Mouse (Mus musculus) urinary bladder, postnatal 25 days (tissue): ENCODE measurements around the gene Phyhd1.

Source experiments
- DNase-seq: peaks from one replicate; pipeline ENCODE4 v3.0.0; 2022; ENCODE audit warnings: low spot score

The Phyhd1 gene

DNA sequence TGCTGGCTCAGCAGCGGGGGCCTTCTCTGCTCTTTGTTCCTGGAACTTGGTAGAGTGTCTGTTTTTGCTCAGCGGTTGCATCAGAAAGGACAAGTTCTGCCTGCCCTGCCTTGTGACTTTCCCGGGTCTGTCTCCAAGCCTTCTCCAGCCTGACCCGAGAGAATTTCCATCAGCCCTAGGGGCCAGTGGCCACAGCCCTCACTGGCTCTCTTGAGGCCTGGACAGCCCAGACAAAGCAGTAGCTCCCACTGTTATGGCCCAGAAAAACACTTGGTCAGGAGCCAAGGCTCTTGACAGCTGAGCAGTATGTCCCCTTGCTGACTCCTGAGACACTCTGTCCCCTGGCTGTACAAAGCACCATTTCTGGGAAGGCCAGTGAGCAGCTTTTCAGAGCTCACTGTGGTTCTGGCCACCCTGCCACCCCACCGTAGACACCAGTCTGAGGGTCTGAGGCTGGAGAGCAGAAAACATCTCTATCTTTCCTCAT lies at the start of gene Phyhd1:
Gene Phyhd1 (plus strand): TSS at position 437 of the 487 bp plus-strand sequence.
- no peak for DNase-seq

DNA sequence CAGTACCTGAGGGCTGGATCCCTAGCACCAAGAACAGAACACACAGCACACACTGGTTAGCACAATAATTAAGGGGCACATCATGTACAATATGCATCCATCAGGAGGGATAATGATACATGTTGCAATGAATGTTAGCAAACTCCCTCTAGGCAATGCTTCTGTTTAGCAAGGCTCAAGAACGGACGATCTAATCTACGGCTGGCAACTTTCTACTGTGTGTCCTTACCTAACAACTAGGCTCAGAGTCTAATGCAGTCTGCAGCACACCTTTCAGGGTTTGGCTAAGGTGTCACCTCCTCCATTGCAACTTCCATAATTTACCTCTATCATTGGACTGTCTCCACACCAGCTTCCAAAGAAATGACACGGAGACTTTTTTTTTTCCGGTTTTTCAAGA lies 49.7 kb upstream of the Phyhd1 start:
- no peak for DNase-seq

- DNase-seq: no peak
These were observed 30.4 kb upstream of the Phyhd1 start for GRCm38 (mm10) chr2:30235593-30235992.

DNA sequence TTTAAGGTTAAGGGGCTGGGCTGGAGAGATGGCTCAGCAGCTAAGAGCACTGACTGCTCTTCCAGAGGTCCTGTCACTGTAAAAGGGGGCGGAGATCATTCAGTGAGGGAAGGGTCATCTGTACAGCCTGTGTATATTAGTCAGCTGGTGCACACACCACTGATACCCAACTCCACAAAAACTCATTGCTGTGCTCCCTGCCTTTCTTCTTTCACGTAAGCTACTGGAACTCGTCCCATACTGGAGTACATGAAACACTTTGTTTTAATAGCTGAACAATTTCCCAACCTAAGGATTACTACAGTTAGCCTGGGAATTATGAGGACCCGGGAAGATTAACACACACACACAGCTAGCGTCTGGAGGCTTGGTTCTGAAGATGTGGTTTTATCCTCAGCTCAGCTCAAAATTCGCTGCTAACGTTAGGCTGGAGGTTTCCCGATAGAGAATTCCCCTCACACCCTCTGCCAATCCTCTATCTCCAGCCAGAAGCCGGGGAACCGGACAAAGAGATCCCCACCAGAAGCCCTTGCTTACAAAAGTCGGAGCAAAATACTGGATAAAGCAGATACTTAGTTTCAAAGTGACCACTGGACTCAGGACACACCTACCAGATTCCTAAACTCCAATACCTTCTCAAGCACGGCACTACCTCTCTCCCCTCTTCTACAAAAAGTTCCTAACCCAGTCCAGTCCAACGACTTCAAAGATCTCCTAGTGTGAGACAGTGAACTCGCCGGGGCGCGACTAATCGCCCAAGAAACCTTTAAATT lies 29.4 kb upstream of the Phyhd1 start:
- DNase-seq: no peak

- peak; percentile 100 for DNase-seq
These were observed 28.7 kb upstream of the Phyhd1 start, which contains the start of gene Lrrc8a for GRCm38 (mm10) chr2:30237199-30237880. Gene Lrrc8a, plus strand, starts transcription at chr2:30237715.

DNA sequence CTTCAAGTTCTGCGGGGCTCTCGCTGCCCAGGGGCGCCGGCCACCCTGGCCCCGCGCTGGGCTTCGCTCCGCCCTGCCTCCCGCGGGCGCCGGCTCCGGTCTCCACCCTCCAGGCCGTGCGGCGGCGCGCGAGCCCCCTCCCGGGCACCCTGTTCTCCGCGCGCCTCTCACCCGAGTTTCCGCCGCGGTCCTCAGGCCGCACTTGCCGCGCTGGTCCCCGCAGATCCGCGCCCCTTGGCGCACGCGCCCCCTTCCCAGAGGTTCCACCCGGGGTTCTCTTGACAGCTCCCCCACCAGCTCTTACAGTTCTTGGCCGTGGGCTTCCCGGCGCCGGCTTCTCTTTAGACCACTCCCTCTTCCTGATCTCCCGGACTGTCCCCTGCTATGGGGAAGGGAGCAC lies 28.1 kb upstream of the Phyhd1 start:
- DNase-seq: peak; percentile 64

- no peak for DNase-seq
These were observed 27.0 kb upstream of the Phyhd1 start for GRCm38 (mm10) chr2:30238906-30239465.

DNA sequence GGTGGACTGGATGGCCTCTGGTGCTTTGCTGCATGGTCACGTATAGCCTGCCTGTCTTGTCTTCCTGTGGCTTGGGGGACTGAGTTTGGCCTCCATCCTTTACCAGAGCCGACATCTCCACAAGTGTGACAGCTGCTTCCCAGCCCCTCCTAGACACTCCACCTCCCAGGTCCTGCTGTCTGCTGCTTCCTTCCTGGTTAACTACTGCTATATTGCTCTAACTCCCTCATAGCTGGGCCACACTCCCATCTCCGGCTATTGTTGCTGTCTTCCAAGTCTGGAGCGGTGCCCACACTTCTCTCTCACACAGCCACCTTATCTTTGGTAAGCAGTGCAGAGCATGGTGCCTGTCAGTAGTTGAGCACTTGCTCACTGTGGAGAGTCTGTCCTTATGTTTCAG lies 26.2 kb upstream of the Phyhd1 start:
- DNase-seq: no peak

GRCm38 (mm10) chr2:30240267-30240666 lies 25.7 kb upstream of the Phyhd1 start, which contains the start of gene Gm28035:
Gene Gm28035, plus strand, starts transcription at chr2:30240567.
- no peak for DNase-seq

GRCm38 (mm10) chr2:30242509-30242908 lies 23.5 kb upstream of the Phyhd1 start:
- DNase-seq: no peak

- DNase-seq: no peak
These were observed 22.6 kb upstream of the Phyhd1 start for GRCm38 (mm10) chr2:30243391-30243790.

GRCm38 (mm10) chr2:30244595-30245178 lies 21.3 kb upstream of the Phyhd1 start:
- no peak for DNase-seq

DNA sequence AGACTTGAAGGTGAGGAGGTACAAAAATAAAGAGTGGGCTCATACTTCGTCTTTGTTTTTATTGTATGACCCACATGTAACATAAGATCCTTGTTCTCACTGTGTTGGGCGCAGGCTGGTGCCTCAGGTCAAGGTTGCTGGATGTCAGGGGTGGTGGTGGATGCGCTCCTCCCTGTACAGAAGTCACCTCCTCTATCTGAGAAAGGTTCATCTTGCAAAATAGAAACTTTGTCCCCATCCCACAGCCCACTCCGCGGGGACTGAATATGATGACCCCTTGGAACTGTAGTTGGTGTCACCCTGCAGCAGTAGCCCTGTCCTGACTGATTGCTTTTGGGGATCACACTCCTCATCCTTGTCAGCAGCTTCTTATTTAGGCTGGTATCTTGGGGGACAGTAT lies 19.0 kb upstream of the Phyhd1 start:
- no peak for DNase-seq

GRCm38 (mm10) chr2:30247681-30248080 lies 18.3 kb upstream of the Phyhd1 start:
- DNase-seq: no peak

DNA sequence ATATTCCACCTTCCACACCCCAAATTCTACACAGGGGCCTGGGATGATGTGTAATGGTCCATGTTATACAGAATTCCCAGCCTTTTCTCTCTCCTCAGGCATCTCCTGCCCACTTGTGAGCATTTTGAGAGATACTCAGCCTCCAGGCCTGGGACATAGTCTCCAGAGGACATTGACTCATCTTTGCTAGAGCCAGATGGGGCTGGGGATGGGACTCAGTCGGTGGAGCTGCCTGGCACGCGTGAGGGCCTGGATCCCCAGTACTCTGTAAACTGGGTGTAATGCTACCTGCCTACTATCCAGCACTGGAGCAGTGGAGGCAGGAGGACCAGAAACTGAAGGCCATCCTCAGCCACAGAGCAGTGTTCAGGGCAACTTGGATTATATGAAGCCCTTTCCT lies 16.8 kb upstream of the Phyhd1 start:
- DNase-seq: no peak

DNA sequence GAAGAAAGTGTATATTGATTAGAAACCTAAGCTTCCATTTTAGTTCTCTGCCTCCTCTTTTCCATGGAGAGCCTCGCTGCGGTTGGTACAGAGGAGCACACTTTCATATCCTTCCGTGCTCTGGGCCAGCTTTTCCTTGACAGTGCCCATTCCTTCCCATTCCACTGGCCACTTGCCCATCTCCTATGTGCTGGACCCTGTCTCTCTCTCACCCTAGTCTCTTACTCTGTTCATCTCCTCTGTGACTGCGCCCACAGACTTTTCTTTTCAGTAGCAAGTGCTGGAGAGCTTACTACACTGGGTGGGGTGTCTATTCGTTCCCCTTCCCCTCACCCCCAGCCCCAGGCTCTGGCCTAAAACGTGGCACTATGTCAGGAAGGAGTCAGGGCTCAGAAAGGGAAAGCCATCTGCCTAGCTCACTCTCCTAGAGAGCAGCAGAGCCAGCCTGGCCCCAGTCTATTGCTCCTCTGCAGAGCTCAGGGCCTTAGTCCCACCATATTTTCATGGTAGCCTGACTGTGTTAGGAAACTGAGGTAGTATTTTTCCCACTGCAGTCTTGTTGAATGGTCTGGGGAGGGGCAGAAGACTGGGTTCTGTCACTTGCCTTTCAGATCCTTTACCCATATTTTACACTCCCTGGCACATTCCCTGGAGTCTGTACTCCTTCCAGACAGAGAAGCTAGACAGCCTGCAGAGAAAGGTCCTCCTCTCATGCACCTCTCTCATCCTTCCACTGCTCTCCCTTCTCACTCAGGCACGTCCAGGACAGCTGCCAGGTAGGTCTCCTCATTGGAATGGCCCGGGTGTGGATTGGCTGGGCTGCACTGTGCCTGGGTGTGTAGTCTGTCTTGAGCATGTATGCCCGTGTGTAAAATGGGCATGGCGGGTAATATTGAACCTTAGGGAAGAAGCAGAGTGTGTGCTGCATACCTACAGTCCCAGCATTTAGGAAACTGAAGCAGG lies 15.6 kb upstream of the Phyhd1 start:
- DNase-seq: no peak

GRCm38 (mm10) chr2:30251417-30252104 lies 14.4 kb upstream of the Phyhd1 start:
- DNase-seq: no peak

DNA sequence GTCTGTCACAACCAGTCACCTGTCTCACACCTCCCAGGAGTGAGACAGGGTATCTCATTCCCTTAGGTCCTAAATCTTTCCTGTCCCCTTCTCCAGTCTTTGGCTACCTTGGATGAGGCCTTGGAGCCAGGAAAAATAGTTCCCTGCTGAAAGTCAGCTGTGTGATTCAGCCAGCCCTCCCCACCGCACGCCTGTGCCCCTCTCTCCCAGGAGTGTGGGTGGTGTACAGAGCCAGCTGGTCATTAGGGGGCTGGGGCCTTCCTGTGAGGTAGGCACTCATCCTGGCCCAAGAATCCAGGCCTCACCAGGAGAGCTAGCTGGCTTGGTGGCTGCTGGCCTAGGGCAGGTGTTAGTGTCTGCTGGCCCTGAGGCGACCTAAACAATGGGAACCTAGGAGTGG lies 13.5 kb upstream of the Phyhd1 start:
- no peak for DNase-seq

- DNase-seq: no peak
These were observed 12.2 kb upstream of the Phyhd1 start for GRCm38 (mm10) chr2:30253809-30254208.

- DNase-seq: no peak
These were observed 10.2 kb upstream of the Phyhd1 start for GRCm38 (mm10) chr2:30255631-30256395.
